Mouse (Mus musculus): ENCODE results near the gene Asb13. TPM values are rescaled to one million over a fixed set of nuclear protein-coding genes. Genes with fewer than 3 reads are reported as not detected.

Gene Asb13
- 52.8 and 53.1 TPM in 2 replicates for polyA plus RNA-seq (2012; rRNA removed)

GRCm38 (mm10) chr13:3633895-3634811 is at the start of gene Asb13:
TSS of gene Asb13 (plus strand) at chr13:3634032.
- DNase-seq = peak; percentile 88 to 90
- WGBS = under 1% methylated on average over 47 of the region's 47 CpGs
- Histone ChIP-seq H3K4me3 (replicated peaks; ENCODE audit: insufficient read depth, low read depth, low read length) (peak within 1 kb of the TSS; percentile 70), H3K27me3 (ENCODE audit: control insufficient read depth, insufficient read depth, low read length) (no peaks in the 10 kb centered on the region), H3K27ac (ENCODE audit: insufficient read depth, low read length) (peak within 1 kb of the TSS; percentile 55), H3K4me1 (ENCODE audit: control insufficient read depth, insufficient read depth, low read length) (no peaks in the 10 kb centered on the region)
- peak; percentile 63; the same call in 1 of the 2 replicates for TF ChIP-seq POLR2A (IDR thresholded peaks at IDR 0.05; ENCODE audit: borderline replicate concordance, insufficient read depth, low read length)
- no peak for TF ChIP-seq CTCF (IDR thresholded peaks at IDR 0.05; ENCODE audit: borderline replicate concordance, insufficient read depth, low read depth, low read length)

- WGBS = 79% methylated on average over 3 of the region's 3 CpGs
- TF ChIP-seq POLR2A (IDR thresholded peaks at IDR 0.05; ENCODE audit: borderline replicate concordance, insufficient read depth, low read length) (no peak), CTCF (IDR thresholded peaks at IDR 0.05; ENCODE audit: borderline replicate concordance, insufficient read depth, low read depth, low read length) (no peak; the same call in 1 of the 2 replicates)
- no peaks in the 10 kb centered on the region for H3K4me1 ChIP-seq (ENCODE audit: control insufficient read depth, insufficient read depth, low read length)
Measured at GRCm38 (mm10) chr13:3590789-3591188, 43.0 kb upstream of the Asb13 start.

GRCm38 (mm10) chr13:3594311-3594710 is 39.5 kb upstream of the Asb13 start:
- no peak for DNase-seq
- Histone ChIP-seq H3K4me3 (replicated peaks; ENCODE audit: insufficient read depth, low read depth, low read length) (no peak overlapping the region), H3K4me1 (ENCODE audit: control insufficient read depth, insufficient read depth, low read length) (no peaks in the 10 kb centered on the region), H3K27ac (ENCODE audit: insufficient read depth, low read length) (no peak overlapping the region), H3K27me3 (ENCODE audit: control insufficient read depth, insufficient read depth, low read length) (no peaks in the 10 kb centered on the region)
- 43% methylated on average over 1 of the region's 1 CpGs for WGBS
- no peak for TF ChIP-seq CTCF (IDR thresholded peaks at IDR 0.05; ENCODE audit: borderline replicate concordance, insufficient read depth, low read depth, low read length)
- TF ChIP-seq POLR2A (IDR thresholded peaks at IDR 0.05; ENCODE audit: borderline replicate concordance, insufficient read depth, low read length) = no peak

More at GRCm38 (mm10) chr13:3590789-3591188, 43.0 kb upstream of the Asb13 start:
- Histone ChIP-seq H3K27me3 (ENCODE audit: control insufficient read depth, insufficient read depth, low read length) (no peaks in the 10 kb centered on the region), H3K27ac (ENCODE audit: insufficient read depth, low read length) (no peak overlapping the region), H3K4me3 (replicated peaks; ENCODE audit: insufficient read depth, low read depth, low read length) (no peak overlapping the region)
- DNase-seq = no peak

GRCm38 (mm10) chr13:3596232-3596631 is 37.6 kb upstream of the Asb13 start:
- WGBS = 97% methylated on average over 6 of the region's 6 CpGs
- Histone ChIP-seq H3K4me3 (replicated peaks; ENCODE audit: insufficient read depth, low read depth, low read length) (no peak overlapping the region), H3K4me1 (ENCODE audit: control insufficient read depth, insufficient read depth, low read length) (no peaks in the 10 kb centered on the region), H3K27ac (ENCODE audit: insufficient read depth, low read length) (no peak overlapping the region), H3K27me3 (ENCODE audit: control insufficient read depth, insufficient read depth, low read length) (no peaks in the 10 kb centered on the region)
- DNase-seq = no peak
- TF ChIP-seq CTCF (IDR thresholded peaks at IDR 0.05; ENCODE audit: borderline replicate concordance, insufficient read depth, low read depth, low read length) (no peak), POLR2A (IDR thresholded peaks at IDR 0.05; ENCODE audit: borderline replicate concordance, insufficient read depth, low read length) (no peak)

GRCm38 (mm10) chr13:3609780-3610117 is 24.1 kb upstream of the Asb13 start:
- TF ChIP-seq POLR2A (IDR thresholded peaks at IDR 0.05; ENCODE audit: borderline replicate concordance, insufficient read depth, low read length) (no peak), CTCF (IDR thresholded peaks at IDR 0.05; ENCODE audit: borderline replicate concordance, insufficient read depth, low read depth, low read length) (no peak)
- 23% methylated on average over 8 of the region's 8 CpGs for WGBS
- H3K4me3 ChIP-seq (replicated peaks; ENCODE audit: insufficient read depth, low read depth, low read length) = peak overlapping the region; percentile 69
- no peak overlapping the region for H3K27ac ChIP-seq (ENCODE audit: insufficient read depth, low read length)
- DNase-seq = no peak
- no peaks in the 10 kb centered on the region for H3K27me3 ChIP-seq (ENCODE audit: control insufficient read depth, insufficient read depth, low read length)
- no peaks in the 10 kb centered on the region for H3K4me1 ChIP-seq (ENCODE audit: control insufficient read depth, insufficient read depth, low read length)

- no peaks in the 10 kb centered on the region for H3K4me1 ChIP-seq (ENCODE audit: control insufficient read depth, insufficient read depth, low read length)
- peak overlapping the region; percentile 69 for H3K4me3 ChIP-seq (replicated peaks; ENCODE audit: insufficient read depth, low read depth, low read length)
- TF ChIP-seq POLR2A (IDR thresholded peaks at IDR 0.05; ENCODE audit: borderline replicate concordance, insufficient read depth, low read length) (no peak), CTCF (IDR thresholded peaks at IDR 0.05; ENCODE audit: borderline replicate concordance, insufficient read depth, low read depth, low read length) (no peak)
- peak overlapping the region; percentile 20; the same call in 1 of the 2 replicates for H3K27ac ChIP-seq (ENCODE audit: insufficient read depth, low read length)
- no peak for DNase-seq
- WGBS = under 1% methylated on average over 50 of the region's 50 CpGs
- H3K27me3 ChIP-seq (ENCODE audit: control insufficient read depth, insufficient read depth, low read length) = no peaks in the 10 kb centered on the region
Measured at GRCm38 (mm10) chr13:3610118-3610794, 23.6 kb upstream of the Asb13 start.

GRCm38 (mm10) chr13:3610795-3611438 is 22.9 kb upstream of the Asb13 start, which contains the start of gene Fam208b:
TSS of gene Fam208b (minus strand) at chr13:3611108.
- Histone ChIP-seq H3K27ac (ENCODE audit: insufficient read depth, low read length) (peak within 1 kb of the TSS; percentile 20; the same call in 1 of the 2 replicates), H3K4me1 (ENCODE audit: control insufficient read depth, insufficient read depth, low read length) (no peaks in the 10 kb centered on the region), H3K4me3 (replicated peaks; ENCODE audit: insufficient read depth, low read depth, low read length) (peak within 1 kb of the TSS; percentile 69), H3K27me3 (ENCODE audit: control insufficient read depth, insufficient read depth, low read length) (no peaks in the 10 kb centered on the region)
- DNase-seq = peak; percentile 95 to 98
- under 1% methylated on average over 58 of the region's 58 CpGs for whole genome bisulfite sequencing
- TF ChIP-seq POLR2A (IDR thresholded peaks at IDR 0.05; ENCODE audit: borderline replicate concordance, insufficient read depth, low read length) (peak; percentile 73; the same call in 1 of the 2 replicates), CTCF (IDR thresholded peaks at IDR 0.05; ENCODE audit: borderline replicate concordance, insufficient read depth, low read depth, low read length) (no peak)

Measured in cerebellum, adult 2 months (tissue).